Mouse (Mus musculus): ENCODE results near the gene Hmgcr.

- TF ChIP-seq CTCF (IDR thresholded peaks at IDR 0.05; ENCODE audit: borderline replicate concordance, insufficient read depth, low read length) (no peak), POLR2A (IDR thresholded peaks at IDR 0.05; ENCODE audit: low read depth, low read length) (no peak)
Observed at GRCm38 (mm10) chr13:96675756-96676155, 5.0 kb upstream of the Hmgcr start.

Data from embryonic fibroblast, embryonic 13.5 days (primary cell).